Mouse (Mus musculus): ENCODE data around the gene Ccdc122.
"Not testable (repeated sequence)": the region's sequence is repeated elsewhere in the genome, so short reads cannot be mapped to it uniquely, and the experiment has no call there.

The Ccdc122 gene

DNA sequence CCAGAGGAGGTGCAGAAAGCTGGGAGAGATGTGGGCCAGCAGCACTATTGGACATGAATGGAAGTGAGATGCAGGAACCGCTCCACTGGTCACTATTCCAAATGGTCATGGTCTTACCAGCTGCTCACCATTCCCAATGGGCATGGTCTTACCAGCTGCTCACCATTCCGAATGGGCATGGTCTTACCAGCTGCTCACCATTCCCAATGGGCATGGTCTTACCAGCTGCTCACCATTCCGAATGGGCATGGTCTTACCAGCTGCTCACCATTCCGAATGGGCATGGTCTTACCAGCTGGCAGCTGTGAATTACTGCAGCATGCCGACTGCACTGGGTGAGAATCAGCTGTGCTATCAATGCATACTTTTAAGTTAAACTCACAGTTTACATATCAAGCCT, 74.0 kb downstream of the Ccdc122 start:
- in situ Hi-C loops (cut with MboI, MseI): not testable (repeated sequence)

DNA sequence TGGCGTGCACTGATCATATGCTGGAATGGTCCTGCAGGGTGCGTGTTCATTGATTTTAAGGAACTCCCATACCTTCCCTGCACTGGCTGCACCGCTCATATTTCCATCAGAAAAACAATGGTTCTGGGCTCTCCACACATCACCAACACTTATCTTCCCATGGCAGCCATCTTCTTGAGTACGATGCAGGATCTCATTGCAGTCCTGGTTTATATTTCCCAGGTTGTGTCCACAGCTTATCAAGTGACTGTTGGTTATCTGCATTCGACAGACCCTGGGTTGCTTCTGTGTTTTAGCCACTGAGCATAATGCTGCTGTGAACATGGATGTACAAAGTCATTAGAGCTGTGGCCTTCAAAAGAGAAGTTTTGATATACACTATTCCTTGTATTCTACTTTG, 94.0 kb downstream of the Ccdc122 start:
- in situ Hi-C loops (cut with MboI, MseI): no loop called here

DNA sequence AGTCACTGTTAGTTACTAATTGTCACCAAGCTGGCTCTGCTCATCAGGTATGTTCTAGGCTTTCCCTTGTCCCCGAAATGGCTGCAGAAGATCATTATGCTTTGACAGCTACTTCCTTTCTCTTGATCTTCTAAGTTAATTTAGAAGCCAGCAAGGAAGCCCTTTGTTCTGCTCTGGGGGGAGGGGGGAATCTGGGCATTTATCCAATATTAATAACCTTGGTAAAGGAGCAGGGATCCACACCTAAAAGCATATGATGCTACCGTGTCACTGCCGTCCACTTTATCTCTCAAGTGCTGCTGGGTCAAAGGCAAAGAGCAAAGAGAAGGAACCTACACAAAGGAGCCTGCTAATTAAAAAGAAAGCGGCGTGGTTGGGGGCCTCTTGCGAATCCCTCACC, 100.4 kb downstream of the Ccdc122 start:
- in situ Hi-C loops (cut with MboI, MseI): no loop called here

DNA sequence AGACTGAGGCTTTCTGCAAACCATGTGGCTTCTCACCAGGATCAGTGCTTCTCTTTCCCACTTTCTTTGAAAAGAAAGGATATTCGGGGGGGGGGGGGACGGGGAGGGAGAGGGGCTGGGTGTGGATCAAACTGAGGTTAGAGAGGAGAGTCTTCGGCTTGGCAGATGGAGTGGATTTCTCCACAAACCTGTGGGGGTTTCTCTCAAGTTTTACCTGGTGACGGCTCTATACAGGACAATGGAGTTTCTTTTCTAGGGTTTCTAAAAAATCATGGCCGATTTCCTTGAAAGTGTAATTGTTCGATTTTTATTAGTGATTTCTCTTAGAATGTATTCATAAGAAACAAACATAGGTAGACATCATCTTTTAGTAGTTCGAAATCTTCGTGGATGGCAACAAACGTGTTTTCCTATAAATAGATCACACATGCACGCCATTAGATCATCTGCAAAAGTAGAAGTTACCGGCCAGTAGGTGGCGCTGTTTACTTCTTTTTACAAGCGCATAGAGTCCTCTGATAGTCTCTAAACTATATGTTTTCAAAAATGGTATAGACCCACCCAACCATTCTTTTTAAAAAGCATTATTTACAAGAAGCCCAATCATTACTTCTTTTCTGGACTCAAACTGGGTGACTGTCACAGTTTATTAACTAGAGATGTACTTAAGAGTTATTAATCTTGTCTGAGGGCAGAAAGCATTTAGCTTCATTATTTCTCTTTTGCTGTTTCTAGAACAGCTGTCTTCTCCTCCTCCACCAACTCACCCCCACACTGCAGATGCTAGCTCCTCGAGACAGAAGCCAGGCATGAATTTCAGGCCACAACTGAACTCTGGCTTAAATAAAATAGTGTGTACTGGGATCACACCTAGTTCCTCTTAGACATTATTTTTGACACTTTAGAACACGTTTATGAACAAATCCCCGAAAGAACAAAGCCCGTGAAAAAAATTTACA, 105.0 kb downstream of the Ccdc122 start:
- in situ Hi-C loops (cut with MboI, MseI): no loop called here

DNA sequence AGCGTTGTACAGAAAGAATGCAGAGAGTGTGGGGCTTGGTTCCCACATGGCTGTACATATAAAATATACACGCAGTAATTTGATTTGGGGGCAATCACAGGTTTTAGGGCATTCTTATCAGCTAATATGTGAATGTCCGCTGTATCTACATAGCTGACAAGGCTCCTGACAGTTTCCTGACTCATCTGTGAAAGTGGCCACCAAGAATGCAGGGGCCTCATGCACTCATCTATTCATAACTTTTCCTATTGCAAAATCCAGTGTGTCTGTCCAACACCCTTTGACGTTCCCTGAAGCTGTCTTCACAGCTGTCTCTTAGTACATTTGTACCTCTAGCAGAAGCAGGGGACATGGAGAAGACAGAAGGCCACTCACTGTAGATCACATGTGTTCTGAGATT, 108.5 kb downstream of the Ccdc122 start:
- in situ Hi-C loops (cut with MboI, MseI): no loop called here

DNA sequence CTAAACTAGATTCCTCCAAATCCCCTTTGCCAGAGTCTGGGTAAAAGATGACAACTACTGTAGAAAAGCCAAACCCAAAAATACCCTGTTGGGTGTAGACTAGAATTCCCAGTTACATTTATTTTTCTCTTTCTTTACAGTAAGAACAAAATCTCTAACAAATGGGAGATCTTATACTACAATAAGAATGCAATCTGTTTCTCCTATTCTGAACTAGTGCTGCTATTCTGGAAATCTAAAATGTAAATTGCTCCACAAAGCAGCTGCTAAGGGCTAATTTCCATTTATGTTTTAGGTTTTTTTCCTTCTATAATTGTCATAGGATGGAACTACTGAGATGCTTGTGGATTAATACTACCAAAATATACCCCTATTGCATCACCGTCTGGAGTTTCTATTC, 111.1 kb downstream of the Ccdc122 start:
- in situ Hi-C loops (cut with MboI, MseI): no loop called here

DNA sequence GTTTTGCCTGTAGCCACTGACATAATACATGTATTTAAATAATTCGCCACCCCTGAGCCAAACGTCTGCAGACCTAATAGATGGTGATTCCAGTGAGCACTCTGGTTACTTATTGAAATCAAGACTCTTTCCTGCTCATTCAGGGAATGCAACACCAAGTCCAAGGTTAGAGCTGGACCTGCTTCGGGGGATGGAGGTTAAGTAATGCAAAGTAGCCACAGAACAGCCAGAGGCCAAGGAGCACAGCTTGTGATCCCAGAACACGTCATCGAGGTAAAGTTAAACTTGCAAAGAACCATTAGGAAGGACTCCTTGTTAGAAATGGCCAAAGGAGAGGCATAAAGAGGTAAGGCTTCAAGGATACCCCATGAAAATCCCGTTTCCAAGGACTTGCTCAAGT, 114.0 kb downstream of the Ccdc122 start:
- in situ Hi-C loops (cut with MboI, MseI): no loop called here

- in situ Hi-C loops (cut with MboI, MseI): no loop called here
These were observed 114.9 kb downstream of the Ccdc122 start for GRCm38 (mm10) chr14:77151431-77151830.

- in situ Hi-C loops (cut with MboI, MseI): no loop called here
These were observed 119.8 kb downstream of the Ccdc122 start, which contains the start of gene Enox1 for GRCm38 (mm10) chr14:77156222-77156910. Enox1 (plus strand) TSS chr14:77156763.

DNA sequence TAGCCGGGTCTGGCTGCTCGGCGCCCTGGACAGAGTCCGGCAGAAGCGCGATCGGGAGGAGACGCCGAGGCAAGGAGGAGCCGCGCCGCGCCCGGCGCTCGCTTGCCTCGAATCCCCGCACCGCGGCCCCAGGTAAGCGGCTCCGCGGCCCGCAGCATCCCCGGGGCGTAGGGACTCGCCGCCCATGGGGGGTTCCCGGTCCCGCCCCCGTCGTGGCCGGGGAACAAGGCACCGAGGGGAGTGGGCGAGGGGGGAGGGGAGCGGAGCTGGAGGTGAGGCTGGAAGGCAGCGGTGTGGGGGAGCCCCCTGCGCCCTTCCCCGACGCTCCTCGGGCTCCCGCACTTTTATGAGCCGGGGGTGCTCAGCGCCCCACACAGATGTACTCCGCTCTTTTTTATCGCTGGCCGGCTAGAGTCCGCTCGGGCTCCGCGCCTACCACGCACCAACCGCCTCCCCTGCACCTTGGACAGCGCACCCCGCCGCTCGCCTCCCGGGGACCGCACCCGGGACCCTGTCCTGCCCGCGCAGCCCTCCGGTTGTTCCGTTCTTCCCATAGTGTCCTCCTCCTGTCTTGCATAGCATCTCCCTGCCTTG, 120.4 kb downstream of the Ccdc122 start:
- in situ Hi-C loops (cut with MboI, MseI): no loop called here

- in situ Hi-C loops (cut with MboI, MseI): no loop called here
These were observed 120.9 kb downstream of the Ccdc122 start for GRCm38 (mm10) chr14:77157505-77157911.

DNA sequence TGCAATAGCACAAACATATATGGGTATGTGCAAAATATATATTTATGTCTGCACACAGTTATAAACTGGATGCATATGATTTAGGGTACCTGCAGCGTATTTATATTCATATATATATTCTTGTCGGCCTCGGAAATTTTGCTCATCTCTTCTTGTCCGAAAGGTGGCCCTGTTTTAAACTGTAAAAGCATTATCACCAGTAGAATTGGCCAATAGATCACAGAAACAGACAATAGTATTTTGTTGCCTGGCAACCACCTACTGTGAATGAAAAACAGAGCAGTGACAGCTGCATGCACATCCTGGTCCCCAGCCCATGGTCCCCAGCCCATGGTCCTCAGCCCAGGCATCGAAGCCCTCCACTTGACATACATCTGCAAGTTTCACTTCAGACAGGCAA, 122.8 kb downstream of the Ccdc122 start:
- in situ Hi-C loops (cut with MboI, MseI): no loop called here

Data from T-helper 2 cell (primary cell).